Mouse (Mus musculus): Measurements from ENCODE around the gene Trim27.

DNA sequence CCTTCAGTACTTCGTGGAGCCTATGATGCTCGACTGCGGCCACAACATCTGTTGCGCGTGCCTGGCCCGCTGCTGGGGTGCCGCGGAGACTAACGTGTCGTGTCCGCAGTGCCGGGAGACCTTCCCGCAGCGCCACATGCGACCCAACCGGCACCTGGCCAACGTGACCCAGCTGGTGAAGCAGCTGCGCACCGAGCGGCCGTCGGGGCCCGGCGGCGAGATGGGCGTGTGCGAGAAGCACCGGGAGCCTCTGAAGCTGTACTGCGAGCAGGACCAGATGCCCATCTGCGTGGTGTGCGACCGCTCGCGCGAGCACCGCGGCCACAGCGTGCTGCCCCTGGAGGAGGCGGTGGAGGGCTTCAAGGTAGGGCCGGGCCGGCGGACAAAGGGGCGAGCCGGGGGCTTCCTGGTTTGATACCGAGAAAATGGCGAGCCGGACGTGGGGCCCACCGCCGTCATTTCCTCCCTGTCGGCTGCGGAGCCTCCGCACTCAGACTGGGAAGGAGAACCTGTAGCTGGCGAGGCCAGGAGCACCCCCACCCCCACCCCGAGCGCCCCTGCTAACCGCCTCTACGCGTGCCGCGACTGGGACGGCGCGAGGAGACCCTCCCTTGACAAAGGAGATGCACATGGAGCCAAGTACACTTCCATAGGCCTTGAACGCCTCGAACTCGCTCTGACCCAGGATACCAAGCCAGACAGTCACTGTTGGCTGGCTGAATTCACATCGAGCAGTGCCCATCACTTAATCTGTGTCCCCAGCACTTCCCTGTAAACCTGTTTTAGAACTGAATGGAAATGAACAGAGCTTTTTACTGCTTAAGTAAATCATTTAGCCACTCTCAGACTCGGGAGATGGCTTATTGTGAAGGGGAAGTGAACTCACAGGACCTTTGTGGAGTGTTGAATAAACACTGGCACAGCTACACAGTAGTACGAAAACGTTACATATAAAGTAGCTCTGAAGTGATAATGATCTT is 1.6 kb downstream of the Trim27 start:
- TF ChIP-seq CTCF (IDR thresholded peaks at IDR 0.05; ENCODE audit: low read depth) (no peak), EP300 (optimal IDR thresholded peaks at IDR 0.05) (no peak)
